Mouse (Mus musculus) liver, adult 2 months (tissue): ENCODE measurements around the gene Teddm1b. TPM values are rescaled to one million over a fixed set of nuclear protein-coding genes. Genes with fewer than 3 reads are reported as not detected.
A peak's percentile ranks its signal among the peaks of the same experiment; 100 is the strongest.

Experiments used
- DNase-seq: peaks from one replicate; pipeline ENCODE4 v3.0.0-alpha.2; 2011; ENCODE audit warnings: low read depth, low spot score; ENCODE audit errors: extremely low read depth
- H3K27ac ChIP-seq: fragments of 200-500 bp; replicated peaks from 2 replicates; pipeline ENCODE4 v1.5.1; 2012; ENCODE audit warnings: low read depth, mild to moderate bottlenecking, control low read depth, inconsistent platforms, low read length; ENCODE audit not compliant: insufficient read depth
- H3K27me3 ChIP-seq: fragments of 200-500 bp; 2 replicates; pipeline ENCODE4 v1.6.1; 2012; ENCODE audit warnings: mild to moderate bottlenecking, moderate library complexity, low read length, inconsistent platforms; ENCODE audit not compliant: control insufficient read depth, insufficient read depth
- H3K36me3 ChIP-seq: fragments of 200-500 bp; 2 replicates; pipeline ENCODE4 v1.6.1; 2012; ENCODE audit warnings: low read length, inconsistent platforms; ENCODE audit not compliant: control insufficient read depth, insufficient read depth
- H3K4me1 ChIP-seq: fragments of 200-500 bp; 2 replicates; pipeline ENCODE4 v1.6.1; 2011; ENCODE audit warnings: low read length; ENCODE audit not compliant: control insufficient read depth, insufficient read depth
- H3K4me3 ChIP-seq: fragments of 200-500 bp; 2 replicates; pipeline ENCODE4 v1.5.1; 2011; ENCODE audit warnings: low read depth, mild to moderate bottlenecking, control low read depth, low read length, moderate library complexity; ENCODE audit not compliant: insufficient read depth
- H3K79me2 ChIP-seq: fragments of 200-500 bp; 2 replicates; pipeline ENCODE4 v1.6.1; 2012; ENCODE audit warnings: inconsistent platforms, mild to moderate bottlenecking, low read length, moderate library complexity; ENCODE audit not compliant: control insufficient read depth, insufficient read depth
- H3K9ac ChIP-seq: fragments of 200-500 bp; 2 replicates; pipeline ENCODE4 v1.6.1; 2012; ENCODE audit warnings: low read depth, mild to moderate bottlenecking, control low read depth, inconsistent platforms, low read length
- CTCF ChIP-seq: fragments of 200-500 bp; IDR thresholded peaks from 2 replicates; pipeline ENCODE4 v1.5.1; 2011; ENCODE audit warnings: low read depth, low read length, control low read depth
- POLR2A ChIP-seq: fragments of 200-500 bp; IDR thresholded peaks from 2 replicates; pipeline ENCODE4 v1.6.1; 2011; ENCODE audit warnings: low read length, control low read depth; ENCODE audit not compliant: insufficient read depth; ENCODE audit errors: extremely low read depth
- WGBS: fragments of 180-500 bp; shearing (Covaris S2); methylation state at CpG from one replicate; pipeline ENCODE4 v1.1.7; 2018; 5-methylcytosine and 5-hydroxymethylcytosine counted together
- polyA plus RNA-seq: library from polyadenylated mRNA; depleted of rRNA; stranded (reverse); fragments of >200 nt; gene quantifications from 2 replicates; pipeline ENCODE4 v1.2.3, GENCODE M21; 2012
- total RNA-seq: library from RNA; depleted of rRNA; stranded (reverse); fragments of >200 nt; gene quantifications from 2 replicates; pipeline ENCODE4 v1.2.3, GENCODE M21; 2014

Teddm1b gene
- total and polyA plus RNA-seq, 2 experiments, result 0.09 to 0.10 TPM

- peaks cover 2% of the 10 kb centered on the region; the same call in 1 of the 2 replicates for H3K4me1 ChIP-seq
- TF ChIP-seq POLR2A (no peak), CTCF (no peak)
- 81% methylated on average over 6 of the region's 6 CpGs for WGBS
- peak; percentile 52 for DNase-seq
- no peaks in the 10 kb centered on the region for H3K79me2 ChIP-seq
- peaks cover 32% of the 10 kb centered on the region for H3K36me3 ChIP-seq
- H3K27ac ChIP-seq, result no peak overlapping the region
- H3K4me3 ChIP-seq, result no peak overlapping the region
- no peak overlapping the region for H3K9ac ChIP-seq
- H3K27me3 ChIP-seq, result no peaks in the 10 kb centered on the region
Observed at GRCm38 (mm10) chr1:153911276-153911795, 37.2 kb downstream of the Teddm1b start.

GRCm38 (mm10) chr1:153913869-153914268, 39.7 kb downstream of the Teddm1b start:
- WGBS, result 87% methylated on average over 3 of the region's 3 CpGs
- TF ChIP-seq POLR2A (no peak), CTCF (no peak)
- no peak overlapping the region for H3K27ac ChIP-seq
- H3K27me3 ChIP-seq, result no peaks in the 10 kb centered on the region
- no peak overlapping the region for H3K4me3 ChIP-seq
- DNase-seq, result no peak
- H3K4me1 ChIP-seq, result peaks cover 7% of the 10 kb centered on the region; the same call in 1 of the 2 replicates
- H3K9ac ChIP-seq, result no peak overlapping the region
- H3K79me2 ChIP-seq, result no peaks in the 10 kb centered on the region
- H3K36me3 ChIP-seq, result peaks cover 7% of the 10 kb centered on the region; the same call in 1 of the 2 replicates

DNA sequence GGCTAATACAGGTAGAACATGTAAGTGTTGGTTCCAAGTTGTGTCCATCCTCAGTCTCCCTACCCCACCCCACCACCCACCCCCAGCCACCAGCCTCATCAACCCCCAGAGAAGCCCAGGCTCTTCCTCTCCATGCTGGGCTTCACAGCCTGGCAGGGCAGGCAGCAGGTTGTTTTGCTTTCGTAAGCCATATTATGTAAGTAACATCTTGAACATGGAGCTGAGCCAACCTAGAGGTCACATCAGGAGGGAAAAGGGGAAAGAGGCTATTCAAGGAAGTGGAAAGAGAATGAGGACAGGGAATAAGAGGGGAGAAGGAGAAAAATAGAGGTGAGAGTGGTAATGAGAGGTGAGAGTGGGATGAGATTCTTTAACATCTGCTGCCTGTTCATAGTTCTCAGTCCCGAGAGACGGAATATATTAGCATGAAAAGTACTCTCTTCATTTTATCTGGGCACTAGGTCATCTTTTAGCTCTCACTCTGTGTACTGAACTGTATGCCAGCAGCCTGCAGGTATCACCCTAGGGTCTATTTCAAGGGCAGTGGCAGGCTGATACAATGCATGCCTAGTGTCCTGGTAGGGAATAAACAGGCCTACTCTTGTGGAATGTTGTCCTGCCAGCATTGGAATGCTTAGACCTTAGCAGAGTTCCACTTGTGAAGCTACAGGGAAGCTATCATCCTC, 44.5 kb downstream of the Teddm1b start:
- WGBS, result 22% methylated on average over 3 of the region's 3 CpGs
- H3K4me3 ChIP-seq, result no peak overlapping the region
- peak overlapping the region; percentile 2; the same call in 1 of the 2 replicates for H3K27ac ChIP-seq
- H3K4me1 ChIP-seq, result peaks cover 8% of the 10 kb centered on the region; the same call in 1 of the 2 replicates
- H3K79me2 ChIP-seq, result no peaks in the 10 kb centered on the region
- peak; percentile 65 for DNase-seq
- TF ChIP-seq CTCF (no peak), POLR2A (no peak)
- no peaks in the 10 kb centered on the region for H3K27me3 ChIP-seq
- H3K9ac ChIP-seq, result no peak overlapping the region
- no peaks in the 10 kb centered on the region for H3K36me3 ChIP-seq

DNA sequence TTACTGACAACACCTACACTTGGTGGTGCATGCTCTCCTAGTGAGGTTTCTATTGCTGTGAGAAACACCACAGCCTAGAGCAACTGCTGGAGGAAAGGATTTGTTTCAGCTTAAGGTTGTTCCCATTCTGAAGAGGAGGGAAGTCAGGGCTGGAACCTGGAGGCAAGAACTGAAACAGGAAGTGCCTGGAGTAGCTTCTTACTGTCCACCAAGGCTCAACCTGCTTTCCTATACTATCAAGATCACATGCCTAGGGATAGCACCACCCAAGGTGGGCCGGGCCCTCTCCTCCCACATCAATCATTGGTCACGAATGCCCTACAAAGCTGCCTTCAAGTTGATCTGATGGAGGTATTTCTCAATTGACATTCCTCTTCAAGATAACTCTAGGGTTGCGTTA, 47.5 kb downstream of the Teddm1b start:
- WGBS, result 90% methylated on average over 3 of the region's 3 CpGs
- Histone ChIP-seq H3K9ac (no peak overlapping the region), H3K27me3 (no peaks in the 10 kb centered on the region), H3K4me1 (peaks cover 8% of the 10 kb centered on the region; the same call in 1 of the 2 replicates), H3K27ac (no peak overlapping the region), H3K36me3 (no peaks in the 10 kb centered on the region), H3K79me2 (no peaks in the 10 kb centered on the region), H3K4me3 (no peak overlapping the region)
- TF ChIP-seq CTCF (no peak), POLR2A (no peak)
- DNase-seq, result no peak

GRCm38 (mm10) chr1:153922571-153923021, 48.5 kb downstream of the Teddm1b start:
- TF ChIP-seq CTCF (no peak), POLR2A (no peak)
- no peak overlapping the region for H3K27ac ChIP-seq
- H3K27me3 ChIP-seq, result no peaks in the 10 kb centered on the region
- DNase-seq, result no peak
- no peak overlapping the region for H3K4me3 ChIP-seq
- H3K9ac ChIP-seq, result no peak overlapping the region
- H3K36me3 ChIP-seq, result no peaks in the 10 kb centered on the region
- peaks cover 8% of the 10 kb centered on the region; the same call in 1 of the 2 replicates for H3K4me1 ChIP-seq
- WGBS, result 61% methylated on average over 5 of the region's 5 CpGs
- no peaks in the 10 kb centered on the region for H3K79me2 ChIP-seq
